Mouse (Mus musculus) embryonic fibroblast, embryonic 13.5 days (primary cell): ENCODE results near the gene Ift80.

ENCODE experiments used
- CTCF ChIP-seq: IDR thresholded peaks from 2 replicates; pipeline ENCODE4 v1.5.1; 2011; ENCODE audit warnings: mild to moderate bottlenecking, control low read depth, low read length, moderate library complexity, borderline replicate concordance; ENCODE audit not compliant: insufficient read depth
- POLR2A ChIP-seq: IDR thresholded peaks from 2 replicates; pipeline ENCODE4 v1.6.1; 2011; ENCODE audit warnings: low read depth, mild to moderate bottlenecking, control low read depth, low read length, moderate library complexity

DNA sequence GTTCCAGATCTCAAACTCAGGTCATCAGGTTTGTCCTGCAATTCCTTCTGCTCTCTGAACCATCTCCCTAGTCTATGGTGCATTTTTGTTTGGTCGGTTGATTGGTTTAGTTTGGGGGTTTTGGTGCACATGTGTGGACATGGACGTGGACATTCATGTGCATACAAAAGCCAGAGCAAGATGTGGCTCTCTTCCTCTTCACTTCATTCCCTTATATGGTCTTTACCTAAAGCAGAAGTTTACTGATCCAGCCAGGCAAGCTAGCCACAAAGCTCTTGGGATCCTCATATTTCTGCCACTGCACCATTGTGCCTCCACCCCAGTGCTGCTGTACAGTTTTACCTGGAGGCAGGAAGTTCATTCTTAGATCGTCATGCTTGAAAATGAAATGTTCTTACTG is 12.8 kb upstream of the Ift80 start:
- TF ChIP-seq CTCF, result no peak
- TF ChIP-seq POLR2A, result no peak
